Mouse (Mus musculus): ENCODE results near the gene 4930579F01Rik. TPM values are rescaled to one million over a fixed set of nuclear protein-coding genes. Genes with fewer than 3 reads are reported as not detected.

4930579F01Rik gene
- polyA plus RNA-seq, 1 experiment from 2014 or later: not detected

- 72% methylated on average over 14 of the region's 14 CpGs for WGBS
- no peak for ATAC-seq (replicated peaks; ENCODE audit: low FRiP score)
- H3K36me3 ChIP-seq (ENCODE audit: control insufficient read depth, insufficient read depth, low read length): no peaks in the 10 kb centered on the region; the same call in 1 of the 2 replicates
- H3K4me3 ChIP-seq (ENCODE audit: low read depth, low read length): no peak overlapping the region
- H3K4me1 ChIP-seq (replicated peaks; ENCODE audit: control insufficient read depth, insufficient read depth, low read length): no peaks in the 10 kb centered on the region
- no peak overlapping the region for H3K4me2 ChIP-seq
- H3K27ac ChIP-seq (ENCODE audit: low read depth, low read length): no peak overlapping the region
- DNase-seq (ENCODE audit: low spot score): no peak
- no peaks in the 10 kb centered on the region for H3K9me3 ChIP-seq (ENCODE audit: control insufficient read depth, low read length)
- no peaks in the 10 kb centered on the region for H3K27me3 ChIP-seq (replicated peaks; ENCODE audit: control insufficient read depth, insufficient read depth, low read length)
- no peak overlapping the region for H3K9ac ChIP-seq (ENCODE audit: low read depth, low read length)
These were observed 74.8 kb downstream of the 4930579F01Rik start for GRCm38 (mm10) chr3:138118831-138119230.

GRCm38 (mm10) chr3:138118392-138118791, 75.2 kb downstream of the 4930579F01Rik start:
- Histone ChIP-seq H3K27ac (ENCODE audit: low read depth, low read length) (no peak overlapping the region), H3K4me2 (no peak overlapping the region), H3K4me3 (ENCODE audit: low read depth, low read length) (no peak overlapping the region), H3K9me3 (ENCODE audit: control insufficient read depth, low read length) (no peaks in the 10 kb centered on the region), H3K4me1 (replicated peaks; ENCODE audit: control insufficient read depth, insufficient read depth, low read length) (no peaks in the 10 kb centered on the region), H3K36me3 (ENCODE audit: control insufficient read depth, insufficient read depth, low read length) (no peaks in the 10 kb centered on the region; the same call in 1 of the 2 replicates), H3K9ac (ENCODE audit: low read depth, low read length) (no peak overlapping the region), H3K27me3 (replicated peaks; ENCODE audit: control insufficient read depth, insufficient read depth, low read length) (no peaks in the 10 kb centered on the region)
- 65% methylated on average over 6 of the region's 6 CpGs for WGBS
- ATAC-seq (replicated peaks; ENCODE audit: low FRiP score): no peak
- no peak for DNase-seq (ENCODE audit: low spot score)

- ATAC-seq (replicated peaks; ENCODE audit: low FRiP score) (no peak), DNase-seq (ENCODE audit: low spot score) (no peak)
- Histone ChIP-seq H3K4me3 (ENCODE audit: low read depth, low read length) (no peak overlapping the region), H3K9ac (ENCODE audit: low read depth, low read length) (no peak overlapping the region), H3K27me3 (replicated peaks; ENCODE audit: control insufficient read depth, insufficient read depth, low read length) (no peaks in the 10 kb centered on the region), H3K36me3 (ENCODE audit: control insufficient read depth, insufficient read depth, low read length) (no peaks in the 10 kb centered on the region), H3K4me2 (no peak overlapping the region), H3K4me1 (replicated peaks; ENCODE audit: control insufficient read depth, insufficient read depth, low read length) (no peaks in the 10 kb centered on the region), H3K9me3 (ENCODE audit: control insufficient read depth, low read length) (no peaks in the 10 kb centered on the region), H3K27ac (ENCODE audit: low read depth, low read length) (no peak overlapping the region)
- 91% methylated on average over 4 of the region's 4 CpGs for WGBS
These were observed 76.8 kb downstream of the 4930579F01Rik start for GRCm38 (mm10) chr3:138116871-138117270.

GRCm38 (mm10) chr3:138114106-138114505, 79.5 kb downstream of the 4930579F01Rik start:
- Histone ChIP-seq H3K27ac (ENCODE audit: low read depth, low read length) (no peak overlapping the region), H3K4me1 (replicated peaks; ENCODE audit: control insufficient read depth, insufficient read depth, low read length) (no peaks in the 10 kb centered on the region), H3K9me3 (ENCODE audit: control insufficient read depth, low read length) (no peaks in the 10 kb centered on the region), H3K27me3 (replicated peaks; ENCODE audit: control insufficient read depth, insufficient read depth, low read length) (no peaks in the 10 kb centered on the region), H3K9ac (ENCODE audit: low read depth, low read length) (no peak overlapping the region), H3K36me3 (ENCODE audit: control insufficient read depth, insufficient read depth, low read length) (no peaks in the 10 kb centered on the region), H3K4me3 (ENCODE audit: low read depth, low read length) (no peak overlapping the region), H3K4me2 (no peak overlapping the region)
- WGBS: 78% methylated on average over 17 of the region's 17 CpGs
- ATAC-seq (replicated peaks; ENCODE audit: low FRiP score) (no peak), DNase-seq (ENCODE audit: low spot score) (no peak)

Other genes with a start within 250 kb of the 4930579F01Rik start
- gene Dapp1, start 212.3 kb downstream of the 4930579F01Rik start, polyA plus RNA-seq (2014; fragmentation: Nextera tagmentation; extraction: Ambion mirVana): 35.5 and 36.2 TPM in 2 replicates
- 0.05 and 0.09 TPM in 2 replicates for gene 1110002E22Rik, start 128.8 kb downstream of the 4930579F01Rik start, polyA plus RNA-seq (2014; fragmentation: Nextera tagmentation; extraction: Ambion mirVana)
- not detected in 2 replicates for gene Gm5105, start 126.4 kb downstream of the 4930579F01Rik start, polyA plus RNA-seq (2014; fragmentation: Nextera tagmentation; extraction: Ambion mirVana)
- 13.1 and 13.5 TPM in 2 replicates for gene Trmt10a, start 50.4 kb downstream of the 4930579F01Rik start, polyA plus RNA-seq (2014; fragmentation: Nextera tagmentation; extraction: Ambion mirVana)
- 45.0 and 53.2 TPM in 2 replicates for gene Mttp, start 48.9 kb downstream of the 4930579F01Rik start, polyA plus RNA-seq (2014; fragmentation: Nextera tagmentation; extraction: Ambion mirVana)
- 0.12 and 0.13 TPM in 2 replicates for gene Adh7, start 23.9 kb upstream of the 4930579F01Rik start, polyA plus RNA-seq (2014; fragmentation: Nextera tagmentation; extraction: Ambion mirVana)
- 0.83 and 1.4 TPM in 2 replicates for gene Adh1, start 67.2 kb upstream of the 4930579F01Rik start, polyA plus RNA-seq (2014; fragmentation: Nextera tagmentation; extraction: Ambion mirVana)
- gene Adh6a, start 119.5 kb upstream of the 4930579F01Rik start, polyA plus RNA-seq (2014; fragmentation: Nextera tagmentation; extraction: Ambion mirVana): not detected in 2 replicates
- 0.89 and 0.90 TPM in 2 replicates for gene Adh6b, start 147.9 kb upstream of the 4930579F01Rik start, polyA plus RNA-seq (2014; fragmentation: Nextera tagmentation; extraction: Ambion mirVana)
- gene Adh4, start 221.6 kb upstream of the 4930579F01Rik start, polyA plus RNA-seq (2014; fragmentation: Nextera tagmentation; extraction: Ambion mirVana): not detected in 2 replicates
- gene Adh5, start 249.3 kb upstream of the 4930579F01Rik start, polyA plus RNA-seq (2014; fragmentation: Nextera tagmentation; extraction: Ambion mirVana): 176 and 184 TPM in 2 replicates

Data from liver, embryonic 11.5 days (tissue).